Mouse (Mus musculus) gastrocnemius, postnatal 36 days (tissue): ENCODE data around the gene Rassf4. TPM values are rescaled to one million over a fixed set of nuclear protein-coding genes. Genes with fewer than 3 reads are reported as not detected.
A peak's percentile ranks its signal among the peaks of the same experiment; 100 is the strongest.
"Not testable (repeated sequence)": the region's sequence is repeated elsewhere in the genome, so short reads cannot be mapped to it uniquely, and the experiment has no call there.

Source experiments
- DNase-seq, 2 experiments: peaks; one replicate each; pipeline ENCODE4 v3.0.0; 2022
- intact Hi-C: fragments of 180-260 bp; cut with DNase I; formaldehyde crosslinking; loops from one replicate; pipeline ENCODE4 v1.15.1; 2025
- total RNA-seq, 2 experiments: library from RNA; stranded (reverse); gene quantifications; 2 replicates each; pipeline ENCODE4 v1.2.3; 2021

Gene Rassf4
- total RNA-seq, 2 experiments from 2014 or later, result 1.6 to 2.0 TPM

DNA sequence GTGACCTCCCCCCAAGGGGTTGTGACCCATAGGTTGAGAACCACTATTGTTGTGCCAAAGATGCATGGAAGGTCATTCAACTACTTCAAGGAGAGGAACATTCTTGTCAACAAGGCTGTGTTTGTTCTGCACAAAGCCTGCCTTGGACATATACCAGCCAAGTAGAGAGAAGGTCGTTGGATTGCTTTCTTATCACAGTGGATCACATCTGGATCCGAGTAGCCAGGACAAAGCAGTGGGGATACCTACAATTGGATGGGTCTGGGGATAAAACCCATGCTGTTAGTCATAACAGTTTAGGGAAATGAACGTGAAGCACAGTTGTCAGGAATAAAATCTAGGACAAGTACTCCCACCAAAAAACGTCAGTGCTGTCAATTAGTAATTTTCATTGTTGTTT is 29.9 kb downstream of the Rassf4 start:
- intact Hi-C loops, result loop anchor here (10.0 kb wide), 1 partner anchor 1181 kb away; no protein-coding TSS in a partner anchor
- no peak for DNase-seq

DNA sequence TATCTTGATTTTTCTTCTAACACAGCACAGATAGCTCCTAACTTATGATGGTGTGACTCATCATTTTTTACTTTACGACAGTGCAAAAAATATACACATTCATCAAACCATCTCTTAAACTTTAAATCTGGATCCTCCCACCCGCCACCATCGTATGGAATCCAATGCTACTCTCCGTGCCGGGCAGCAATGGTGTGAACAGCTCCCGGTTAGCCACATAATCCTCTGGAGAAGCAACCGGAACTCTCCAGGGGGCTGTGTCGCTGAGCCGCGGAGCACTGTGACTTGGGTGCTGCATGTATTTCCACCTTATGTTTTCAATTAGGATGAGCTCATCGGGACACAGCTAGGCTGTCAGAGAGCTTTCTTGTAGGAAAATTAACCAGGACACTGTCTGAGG is 30.8 kb downstream of the Rassf4 start:
- intact Hi-C loops, result loop anchor here (10.0 kb wide), 1 partner anchor 1182 kb away; no protein-coding TSS in a partner anchor
- no peak for DNase-seq

DNA sequence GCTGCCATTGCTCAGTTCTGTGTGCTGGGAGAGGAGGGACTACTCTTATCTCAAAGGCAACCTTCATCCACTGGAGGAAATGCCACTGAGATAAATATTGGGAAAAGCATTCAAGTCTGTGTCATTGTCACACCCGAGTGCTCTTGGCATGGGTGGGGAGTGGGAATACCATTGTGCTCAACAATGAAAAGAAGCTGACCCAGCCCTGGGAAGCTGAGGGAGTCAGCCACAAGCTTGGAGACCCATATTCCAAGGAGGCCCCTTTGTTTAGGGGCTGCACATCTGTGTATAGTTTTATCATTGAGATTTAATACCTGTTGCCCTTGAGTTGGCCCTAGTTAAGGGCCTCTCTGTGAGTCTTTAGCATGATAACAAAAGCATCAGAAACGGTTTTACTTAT is 34.1 kb downstream of the Rassf4 start:
- intact Hi-C loops, result loop anchor here (10.0 kb wide), 1 partner anchor 1185 kb away; no protein-coding TSS in a partner anchor
- no peak for DNase-seq

DNA sequence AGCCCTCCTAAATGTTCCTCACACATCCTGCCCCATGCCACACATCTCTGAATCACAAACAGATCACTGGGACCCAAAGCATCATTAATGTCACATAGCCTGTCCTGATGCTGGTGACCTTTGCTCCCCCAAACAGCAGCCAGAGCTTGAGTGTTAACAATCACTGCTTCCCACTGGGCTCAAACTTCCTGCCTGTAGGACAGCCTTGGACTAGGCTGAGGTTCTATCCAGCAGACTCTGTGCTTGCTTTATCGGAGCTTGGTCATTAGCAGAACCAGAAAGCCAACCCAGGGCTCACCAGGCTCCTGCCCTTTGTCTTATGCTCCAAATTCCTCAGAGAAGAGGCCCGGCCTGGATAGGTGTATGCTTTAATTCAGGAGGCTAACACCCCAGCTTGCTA is 34.9 kb downstream of the Rassf4 start:
- DNase-seq, result no peak
- intact Hi-C loops, result no loop called here

DNA sequence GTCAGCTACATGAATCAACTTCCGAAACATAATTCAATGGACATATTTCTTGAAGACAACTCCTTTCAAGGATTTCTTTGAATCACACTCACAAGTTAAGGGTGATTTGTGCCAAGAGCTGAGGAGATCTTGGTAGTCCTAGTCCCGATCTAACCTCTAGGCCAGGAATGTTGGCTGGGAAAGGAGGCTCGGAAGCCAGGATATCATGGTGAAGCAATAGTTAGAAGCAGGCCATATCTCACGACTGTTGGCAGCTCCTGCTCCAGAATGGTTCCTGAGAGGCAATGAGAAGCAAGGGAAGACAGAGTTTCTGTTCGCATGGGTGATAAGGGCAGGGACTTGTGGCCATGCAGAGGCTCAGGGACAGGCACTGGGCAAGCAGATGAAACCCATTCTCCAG is 36.3 kb downstream of the Rassf4 start:
- intact Hi-C loops, result no loop called here
- no peak for DNase-seq

DNA sequence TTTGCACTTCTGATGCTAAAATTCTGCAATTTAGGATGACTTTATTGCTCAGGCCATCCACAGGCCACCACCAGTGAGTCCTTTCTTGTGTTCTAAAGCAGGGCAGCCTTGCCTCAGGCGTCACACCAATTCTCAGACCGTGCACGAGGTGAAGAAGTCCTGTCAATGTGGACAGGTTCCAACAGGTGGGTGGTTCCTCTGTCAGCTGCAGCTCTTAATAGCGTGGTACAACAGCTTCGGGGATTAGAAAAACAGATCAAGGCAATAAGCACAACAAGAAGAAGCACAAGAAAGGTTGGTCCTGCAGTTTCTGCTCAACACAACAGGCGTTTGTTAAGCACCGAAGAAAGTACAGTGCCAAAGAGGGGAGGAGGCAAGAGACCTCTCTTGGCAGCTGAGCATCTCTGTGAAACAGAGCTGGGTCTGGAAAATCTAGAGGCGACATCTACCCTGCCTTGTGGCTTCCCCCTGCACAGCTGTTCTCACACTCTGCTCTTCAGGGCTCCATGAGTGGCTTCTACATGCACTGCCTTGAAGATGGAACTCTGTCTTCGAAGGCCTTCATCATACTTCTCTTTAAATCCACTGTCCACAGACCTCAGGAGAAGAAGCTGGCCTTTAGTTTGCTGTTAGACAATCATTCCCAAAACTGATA is 37.0 kb downstream of the Rassf4 start:
- no peak for DNase-seq
- intact Hi-C loops, result no loop called here

DNA sequence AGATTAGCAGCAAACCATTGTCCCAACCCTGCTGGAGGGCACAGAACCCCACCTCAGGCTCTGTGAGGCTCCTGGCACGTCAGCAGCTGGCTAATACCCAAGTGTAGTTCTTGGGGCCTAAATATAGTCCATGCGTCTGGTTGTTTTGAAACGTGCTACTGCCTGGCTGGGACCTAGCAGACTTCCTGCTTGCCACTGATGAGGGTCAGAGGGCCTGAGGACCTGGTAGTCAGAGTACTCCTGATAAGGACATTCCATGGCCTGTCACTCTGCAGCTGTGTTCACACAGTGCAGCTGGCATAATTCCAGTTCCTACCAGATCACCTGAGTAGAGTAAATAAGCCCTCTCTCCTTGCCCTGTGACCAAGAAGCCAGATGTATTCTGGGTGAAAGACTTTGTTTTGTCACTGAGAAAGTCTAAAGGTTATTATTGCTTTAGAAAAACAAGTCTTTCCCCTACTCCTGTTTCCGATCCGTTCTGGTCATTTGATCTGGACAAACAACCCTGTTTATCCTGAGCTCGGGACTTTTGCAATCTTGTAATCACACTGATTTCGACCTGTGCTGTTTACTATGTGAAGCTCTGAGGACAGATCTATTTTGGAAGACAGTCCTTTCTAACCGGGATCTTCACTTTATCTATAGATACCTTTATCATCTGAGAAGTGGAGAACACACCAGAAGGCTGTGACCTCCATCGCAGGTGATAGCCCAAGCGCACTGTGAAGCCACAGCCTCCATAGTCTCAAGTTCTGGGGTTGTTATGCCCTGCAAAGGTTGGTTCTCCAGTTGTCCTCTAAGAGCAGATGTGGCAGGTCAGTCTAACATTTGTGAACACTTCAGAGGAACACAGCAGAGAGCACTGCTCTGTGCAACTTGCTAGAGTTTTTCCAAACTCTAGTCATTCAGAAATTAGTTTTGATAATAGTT is 38.2 kb downstream of the Rassf4 start:
- intact Hi-C loops, result no loop called here
- peak in 1 of 2 experiments; percentile 63 for DNase-seq

DNA sequence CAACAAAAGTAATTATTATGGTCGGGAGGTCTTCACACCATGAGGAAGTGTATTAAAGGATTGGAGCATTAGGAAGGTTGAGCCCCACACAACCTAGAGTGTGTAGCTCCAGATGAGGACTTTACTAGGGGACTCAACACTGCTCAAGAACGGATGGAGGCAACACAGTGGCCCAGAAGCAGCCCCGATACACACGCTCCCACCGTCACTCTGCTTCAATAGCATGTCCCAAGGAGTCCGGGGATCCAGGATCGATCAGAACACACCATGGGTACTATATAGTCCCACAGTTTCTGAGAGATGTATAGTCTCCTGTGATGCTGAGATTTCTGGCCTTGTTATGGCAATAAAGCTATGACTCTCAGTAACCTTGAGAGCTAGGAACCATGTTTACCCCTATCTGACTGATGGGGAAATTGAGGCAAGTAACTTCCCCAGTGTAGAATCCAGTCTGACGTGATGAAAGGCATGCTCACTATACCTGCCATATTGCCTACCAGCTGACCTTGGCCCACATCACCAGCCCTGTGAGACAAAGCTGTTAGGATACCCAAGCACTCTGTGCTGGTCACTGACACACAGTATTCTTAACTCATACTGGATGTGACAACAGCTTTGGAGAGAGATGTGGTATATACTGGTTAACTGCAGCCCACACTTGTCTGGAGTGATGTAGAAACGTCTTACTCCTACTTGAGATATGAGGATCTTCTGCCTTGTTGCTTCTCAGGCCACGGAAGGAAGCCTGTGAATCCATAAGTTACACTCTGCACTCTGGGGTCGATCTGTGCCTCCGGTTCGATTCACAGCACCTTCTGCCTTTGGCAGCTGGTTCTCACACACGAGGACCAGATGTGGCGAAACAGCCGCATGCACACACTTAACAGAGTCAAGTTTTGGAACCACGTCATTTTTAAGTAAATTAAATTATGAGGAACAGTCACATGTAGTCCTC is 39.7 kb downstream of the Rassf4 start:
- DNase-seq, result no peak
- intact Hi-C loops, result no loop called here

DNA sequence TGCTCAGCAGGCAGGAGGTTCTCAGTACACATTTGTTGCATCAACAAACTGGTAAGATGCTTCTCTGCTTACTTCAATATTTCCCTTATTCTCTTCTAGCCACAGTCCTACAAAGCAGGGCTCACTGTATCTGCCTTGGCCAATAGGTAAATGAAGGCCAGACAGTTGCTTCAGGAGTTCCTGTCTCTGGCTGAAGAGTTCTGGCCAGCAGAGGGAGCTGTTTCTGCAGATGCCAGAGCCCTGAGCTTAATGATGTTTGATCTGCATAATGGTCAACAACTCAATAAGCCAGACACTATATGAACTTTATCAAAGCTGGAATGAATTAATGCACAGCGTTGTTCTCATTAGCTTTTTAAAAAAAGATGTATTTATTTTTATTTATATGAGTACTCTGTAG is 41.6 kb downstream of the Rassf4 start:
- peak in 1 of 2 experiments; percentile 65 for DNase-seq
- intact Hi-C loops, result loop anchor here (1.0 kb wide), 1 partner anchor 19 kb away; no protein-coding TSS in a partner anchor

DNA sequence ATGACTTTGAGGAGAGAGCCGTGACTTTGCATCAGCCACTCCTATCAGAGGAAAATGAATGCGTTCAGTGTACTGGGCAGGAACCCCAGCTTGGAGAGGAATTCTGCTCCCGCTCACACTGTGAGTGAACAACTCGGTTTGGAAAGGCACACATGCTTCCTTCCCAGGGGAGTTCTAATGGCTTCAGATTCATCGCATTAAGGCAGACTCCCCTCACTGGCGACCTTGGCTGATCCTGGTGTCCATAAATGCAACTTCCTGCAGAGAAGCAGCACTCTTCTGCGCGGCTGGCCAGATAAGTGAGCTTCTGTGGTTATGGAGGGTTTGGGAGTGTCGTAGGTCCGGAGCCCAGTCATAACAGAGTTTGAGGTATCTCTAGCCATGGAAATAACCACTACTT is 44.0 kb downstream of the Rassf4 start:
- DNase-seq, result no peak
- intact Hi-C loops, result no loop called here

DNA sequence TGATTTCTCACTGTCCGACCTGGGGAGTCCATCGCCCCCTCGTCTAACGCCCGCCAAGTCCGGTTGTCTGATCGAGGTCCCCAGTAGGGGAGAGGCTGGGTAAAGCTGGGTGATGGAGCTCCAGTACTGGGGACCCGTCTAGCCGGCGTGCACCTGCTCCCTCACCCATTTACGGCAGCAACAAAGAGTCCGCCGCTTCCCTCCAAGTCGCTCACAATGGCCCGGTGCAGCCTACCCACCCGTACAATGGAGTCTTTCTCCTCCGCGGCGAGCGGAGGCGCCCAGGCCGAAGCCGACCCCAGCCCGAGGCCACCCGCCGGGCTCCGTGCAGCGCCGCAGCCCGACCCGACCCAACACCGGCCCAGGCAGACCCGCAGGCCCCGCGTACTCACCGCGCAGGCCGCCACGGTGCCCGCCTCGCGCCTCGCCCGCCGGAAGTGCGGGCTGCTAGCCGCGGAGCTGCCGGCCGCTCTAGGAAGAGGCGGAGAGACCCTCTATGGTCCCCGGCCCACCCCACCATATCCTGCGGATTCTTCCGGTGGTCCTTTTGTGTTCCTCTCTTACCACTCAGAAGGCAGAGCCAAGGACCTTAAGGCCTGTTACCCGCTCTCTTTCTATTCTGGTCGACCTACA is 45.1 kb downstream of the Rassf4 start, which contains the start of gene Zfp422:
TSS of gene Zfp422 (minus strand) at position 461 of the 633 bp plus-strand sequence.
- intact Hi-C loops, result no loop called here
- DNase-seq, result peak; percentile 54 to 60

DNA sequence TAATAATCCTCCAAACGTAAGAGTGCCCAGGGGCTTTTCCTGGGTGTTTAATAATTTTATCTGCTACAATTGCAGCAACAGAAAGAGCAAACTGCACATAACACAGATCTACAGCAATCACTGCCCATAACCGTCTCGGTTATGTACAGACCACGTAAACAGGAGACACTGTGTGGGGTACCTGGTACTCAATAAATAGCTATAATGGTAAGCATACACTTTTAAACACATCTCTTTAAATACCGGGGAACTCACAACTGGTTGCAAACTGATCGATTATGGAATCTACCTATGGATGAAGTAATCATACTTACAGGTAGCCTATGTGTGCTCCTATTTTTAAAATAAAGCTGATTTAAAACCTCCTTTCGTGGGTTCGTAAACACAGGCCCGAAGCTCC is 45.7 kb downstream of the Rassf4 start:
- no peak for DNase-seq
- intact Hi-C loops, result no loop called here

DNA sequence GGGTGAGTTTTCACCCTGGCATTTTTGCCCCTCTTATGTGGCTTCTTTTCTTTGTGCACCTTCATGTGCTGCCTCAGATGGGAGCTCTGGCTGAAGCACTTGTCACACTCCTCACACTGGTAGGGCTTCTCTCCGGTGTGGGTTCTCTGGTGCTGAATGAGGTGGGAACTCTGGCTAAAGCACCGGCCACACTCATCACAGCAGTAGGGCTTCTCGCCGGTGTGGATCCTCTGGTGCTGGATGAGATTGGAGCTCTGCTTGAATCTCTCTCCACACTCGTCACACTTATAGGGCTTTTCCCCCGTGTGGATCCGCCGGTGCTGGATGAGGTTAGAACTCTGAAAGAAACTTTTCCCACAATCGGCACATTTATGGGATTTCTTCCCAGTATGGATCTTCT is 47.3 kb downstream of the Rassf4 start:
- intact Hi-C loops, DNase-seq: not testable (repeated sequence)

DNA sequence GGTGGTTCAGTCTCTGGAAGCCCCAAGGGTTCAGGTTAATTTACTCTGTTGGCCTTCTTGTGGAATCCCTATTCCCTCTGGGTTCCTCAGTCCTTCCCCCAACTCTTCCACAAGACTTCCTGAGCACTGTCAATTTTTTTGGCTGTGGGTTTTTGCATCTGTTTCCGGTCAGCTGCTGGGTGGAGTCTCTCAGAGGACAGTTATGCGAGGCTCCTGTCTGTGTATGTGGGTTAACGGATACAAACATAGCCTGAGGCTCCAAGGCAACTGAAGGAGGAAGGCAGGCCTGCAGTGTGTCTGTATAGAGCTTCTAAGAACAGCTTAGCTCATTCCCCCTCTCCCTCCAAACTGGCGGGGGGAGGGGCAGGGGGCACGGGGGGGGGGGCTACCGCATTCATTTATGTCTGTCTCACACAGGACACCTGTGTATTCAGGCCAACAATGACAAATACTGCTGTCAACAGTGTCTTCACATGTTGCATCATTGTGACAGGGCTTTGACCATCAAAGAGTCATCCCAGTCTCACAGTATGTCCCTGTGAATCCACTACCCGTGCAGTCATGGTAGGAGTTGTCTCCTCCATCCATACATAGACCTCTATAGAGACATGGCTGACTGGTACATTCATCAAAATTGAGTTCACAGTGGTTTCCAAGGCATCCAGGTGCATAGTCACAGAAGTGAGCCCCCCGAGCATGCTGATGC is 52.3 kb downstream of the Rassf4 start:
- intact Hi-C loops, result no loop called here
- DNase-seq, result no peak

DNA sequence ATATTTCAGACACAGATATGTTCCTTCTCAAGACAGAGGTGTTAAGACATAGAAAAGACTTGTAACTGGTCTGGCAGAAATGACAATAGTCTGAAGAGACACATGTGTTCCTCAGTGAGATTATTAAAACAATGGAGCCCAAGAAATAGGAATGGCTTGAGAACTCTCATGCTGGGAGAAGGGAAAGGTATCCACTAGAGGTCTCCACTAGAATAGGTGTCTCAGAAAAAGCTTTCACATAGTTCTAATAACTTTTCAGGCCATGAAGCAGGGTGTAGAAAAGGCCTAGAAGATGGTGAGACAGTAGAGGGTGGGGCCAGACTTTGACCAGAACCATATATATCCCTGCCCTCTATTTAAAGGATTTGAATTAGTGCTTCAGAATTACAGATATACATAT is 55.7 kb downstream of the Rassf4 start:
- intact Hi-C loops, result no loop called here
- DNase-seq, result no peak

DNA sequence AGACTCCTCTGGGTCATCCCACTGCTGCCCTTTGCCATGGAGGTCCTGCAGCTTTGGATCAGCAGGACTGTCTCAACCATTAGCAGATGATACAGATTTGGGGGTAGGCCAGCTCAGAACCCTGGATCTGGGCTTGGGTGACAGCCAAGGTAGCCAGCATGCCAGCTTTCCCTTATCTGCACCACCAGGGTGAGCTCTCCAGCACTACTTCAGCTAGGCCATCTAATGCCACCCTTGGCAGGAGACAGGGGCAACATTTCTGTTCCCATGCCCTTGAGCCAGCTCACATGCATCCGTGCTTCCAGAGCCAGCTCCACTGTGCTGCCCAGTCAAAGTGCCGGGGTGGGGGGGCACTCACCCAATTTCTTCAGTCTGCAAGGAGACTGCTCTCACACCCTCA is 58.0 kb downstream of the Rassf4 start:
- intact Hi-C loops, result no loop called here
- no peak for DNase-seq

DNA sequence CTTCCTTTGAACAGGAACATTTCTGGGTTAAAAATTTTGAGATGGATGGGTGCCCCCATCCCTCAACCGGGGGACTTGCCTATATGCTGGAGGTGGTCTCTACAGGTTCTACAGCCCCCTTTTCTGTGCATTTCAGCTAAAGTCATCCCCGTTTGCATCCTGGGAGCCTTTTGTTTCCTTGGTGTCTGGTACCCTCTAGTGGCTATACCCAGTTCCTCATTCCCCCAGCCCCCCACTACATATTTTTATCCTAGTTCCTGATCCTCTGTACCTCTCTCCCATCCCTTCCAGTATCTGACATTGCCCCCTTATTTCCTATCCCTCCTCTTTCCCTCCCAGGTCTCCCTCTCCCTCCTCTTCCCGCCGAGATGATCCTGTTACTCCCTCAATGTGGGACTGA is 66.5 kb downstream of the Rassf4 start:
- no peak for DNase-seq
- intact Hi-C loops, result no loop called here

DNA sequence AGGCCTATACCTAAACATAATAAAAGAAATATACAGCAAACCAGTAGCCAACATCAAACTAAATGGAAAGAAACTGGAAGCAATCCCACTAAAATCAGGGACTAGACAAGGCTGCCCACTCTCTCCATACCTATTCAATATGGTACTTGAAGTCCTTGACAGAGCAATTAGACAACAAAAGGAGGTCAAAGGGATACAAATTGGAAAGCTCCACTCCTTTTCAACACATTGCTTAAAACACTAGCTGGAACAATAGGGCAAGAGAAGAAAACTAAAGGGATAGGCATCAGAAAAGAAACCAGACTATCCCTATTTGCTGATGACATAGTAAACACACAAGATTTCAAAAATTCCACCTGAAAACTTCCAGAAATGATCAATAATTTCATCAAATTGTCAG is 72.8 kb downstream of the Rassf4 start:
- DNase-seq, intact Hi-C loops: not testable (repeated sequence)

DNA sequence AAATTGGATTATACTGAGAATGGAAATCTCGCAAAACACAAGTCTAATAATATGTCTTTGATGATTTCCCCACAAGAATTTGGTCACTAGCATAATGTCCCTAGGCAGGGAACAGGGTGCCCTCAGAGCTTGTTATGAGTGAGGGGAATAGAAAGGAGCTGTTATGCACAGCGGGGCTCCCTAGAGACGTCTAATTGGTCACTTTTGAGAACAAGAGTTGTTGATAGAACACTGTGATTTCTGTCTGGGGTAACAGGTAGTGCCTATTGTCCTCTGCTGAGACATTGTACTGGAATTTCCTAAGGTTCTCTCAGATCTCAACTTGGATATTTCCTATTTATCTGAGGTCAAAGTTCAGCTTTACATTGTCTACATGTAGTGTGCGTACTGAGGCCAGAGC is 89.7 kb downstream of the Rassf4 start, which contains the start of gene Olfr215:
TSS of gene Olfr215 (minus strand) at position 101 of the 400 bp plus-strand sequence.
- intact Hi-C loops, result no loop called here
- DNase-seq, result no peak
